Mouse (Mus musculus): Measurements from ENCODE around the gene 1700069L16Rik. TPM values are rescaled to one million over a fixed set of nuclear protein-coding genes. Genes with fewer than 3 reads are reported as not detected.

The 1700069L16Rik gene
- polyA plus RNA-seq, 1 experiment from 2014 or later, result not detected

- WGBS, result 75% methylated on average over 3 of the region's 3 CpGs
- no peak overlapping the region for H3K4me2 ChIP-seq (ENCODE audit: low read length)
- no peaks in the 10 kb centered on the region for H3K4me1 ChIP-seq (ENCODE audit: control insufficient read depth, insufficient read depth, low read length)
- H3K36me3 ChIP-seq (ENCODE audit: control insufficient read depth, insufficient read depth, low read length), result no peaks in the 10 kb centered on the region
- no peak overlapping the region for H3K27ac ChIP-seq (ENCODE audit: low read depth, low read length)
- no peak for ATAC-seq
- no peak for DNase-seq (ENCODE audit: low spot score)
- no peak overlapping the region for H3K9ac ChIP-seq (ENCODE audit: low read length)
- H3K4me3 ChIP-seq (ENCODE audit: low read depth, low read length), result no peak overlapping the region
- H3K27me3 ChIP-seq (replicated peaks; ENCODE audit: control insufficient read depth, insufficient read depth, low read length), result no peaks in the 10 kb centered on the region
- H3K9me3 ChIP-seq (replicated peaks; ENCODE audit: control insufficient read depth, low read length), result no peaks in the 10 kb centered on the region
Measured at GRCm38 (mm10) chr5:113682472-113682871, 42.1 kb downstream of the 1700069L16Rik start.

- ATAC-seq, result no peak
- 82% methylated on average over 14 of the region's 14 CpGs for WGBS
Measured at GRCm38 (mm10) chr5:113681219-113681618, 43.4 kb downstream of the 1700069L16Rik start.

GRCm38 (mm10) chr5:113679509-113679908 lies 45.1 kb downstream of the 1700069L16Rik start:
- no peak for ATAC-seq
- Histone ChIP-seq H3K4me2 (ENCODE audit: low read length) (no peak overlapping the region), H3K4me1 (ENCODE audit: control insufficient read depth, insufficient read depth, low read length) (no peaks in the 10 kb centered on the region), H3K9ac (ENCODE audit: low read length) (no peak overlapping the region), H3K27me3 (replicated peaks; ENCODE audit: control insufficient read depth, insufficient read depth, low read length) (no peaks in the 10 kb centered on the region), H3K4me3 (ENCODE audit: low read depth, low read length) (no peak overlapping the region), H3K27ac (ENCODE audit: low read depth, low read length) (no peak overlapping the region), H3K9me3 (replicated peaks; ENCODE audit: control insufficient read depth, low read length) (no peaks in the 10 kb centered on the region), H3K36me3 (ENCODE audit: control insufficient read depth, insufficient read depth, low read length) (no peaks in the 10 kb centered on the region)
- WGBS, result 92% methylated on average over 4 of the region's 4 CpGs
- DNase-seq (ENCODE audit: low spot score), result no peak

More at GRCm38 (mm10) chr5:113681219-113681618, 43.4 kb downstream of the 1700069L16Rik start:
- Histone ChIP-seq H3K27ac (ENCODE audit: low read depth, low read length) (no peak overlapping the region), H3K27me3 (replicated peaks; ENCODE audit: control insufficient read depth, insufficient read depth, low read length) (no peaks in the 10 kb centered on the region), H3K9me3 (replicated peaks; ENCODE audit: control insufficient read depth, low read length) (no peaks in the 10 kb centered on the region), H3K4me3 (ENCODE audit: low read depth, low read length) (no peak overlapping the region), H3K9ac (ENCODE audit: low read length) (no peak overlapping the region), H3K4me2 (ENCODE audit: low read length) (no peak overlapping the region), H3K36me3 (ENCODE audit: control insufficient read depth, insufficient read depth, low read length) (no peaks in the 10 kb centered on the region), H3K4me1 (ENCODE audit: control insufficient read depth, insufficient read depth, low read length) (no peaks in the 10 kb centered on the region)
- DNase-seq (ENCODE audit: low spot score), result no peak

- H3K4me1 ChIP-seq (ENCODE audit: control insufficient read depth, insufficient read depth, low read length), result no peaks in the 10 kb centered on the region
- H3K36me3 ChIP-seq (ENCODE audit: control insufficient read depth, insufficient read depth, low read length), result no peaks in the 10 kb centered on the region
- no peak overlapping the region for H3K9ac ChIP-seq (ENCODE audit: low read length)
- H3K27me3 ChIP-seq (replicated peaks; ENCODE audit: control insufficient read depth, insufficient read depth, low read length), result no peaks in the 10 kb centered on the region
- no peak overlapping the region for H3K4me3 ChIP-seq (ENCODE audit: low read depth, low read length)
- no peak overlapping the region for H3K4me2 ChIP-seq (ENCODE audit: low read length)
- H3K27ac ChIP-seq (ENCODE audit: low read depth, low read length), result no peak overlapping the region
- WGBS, result 64% methylated on average over 10 of the region's 10 CpGs
- DNase-seq (ENCODE audit: low spot score) (no peak), ATAC-seq (no peak)
- no peaks in the 10 kb centered on the region for H3K9me3 ChIP-seq (replicated peaks; ENCODE audit: control insufficient read depth, low read length)
Measured at GRCm38 (mm10) chr5:113678743-113679452, 45.7 kb downstream of the 1700069L16Rik start.

GRCm38 (mm10) chr5:113677541-113677940 lies 47.0 kb downstream of the 1700069L16Rik start:
- no peaks in the 10 kb centered on the region for H3K9me3 ChIP-seq (replicated peaks; ENCODE audit: control insufficient read depth, low read length)
- H3K9ac ChIP-seq (ENCODE audit: low read length), result no peak overlapping the region
- H3K27ac ChIP-seq (ENCODE audit: low read depth, low read length), result no peak overlapping the region
- no peak overlapping the region for H3K4me3 ChIP-seq (ENCODE audit: low read depth, low read length)
- DNase-seq (ENCODE audit: low spot score) (no peak), ATAC-seq (no peak)
- no peaks in the 10 kb centered on the region for H3K4me1 ChIP-seq (ENCODE audit: control insufficient read depth, insufficient read depth, low read length)
- no peaks in the 10 kb centered on the region for H3K36me3 ChIP-seq (ENCODE audit: control insufficient read depth, insufficient read depth, low read length)
- no peaks in the 10 kb centered on the region for H3K27me3 ChIP-seq (replicated peaks; ENCODE audit: control insufficient read depth, insufficient read depth, low read length)
- 89% methylated on average over 5 of the region's 7 CpGs for WGBS
- H3K4me2 ChIP-seq (ENCODE audit: low read length), result no peak overlapping the region

- 71% methylated on average over 7 of the region's 7 CpGs for WGBS
- DNase-seq (ENCODE audit: low spot score) (no peak), ATAC-seq (no peak)
- no peaks in the 10 kb centered on the region for H3K27me3 ChIP-seq (replicated peaks; ENCODE audit: control insufficient read depth, insufficient read depth, low read length)
- H3K36me3 ChIP-seq (ENCODE audit: control insufficient read depth, insufficient read depth, low read length), result no peaks in the 10 kb centered on the region
- H3K9me3 ChIP-seq (replicated peaks; ENCODE audit: control insufficient read depth, low read length), result no peaks in the 10 kb centered on the region
- H3K4me1 ChIP-seq (ENCODE audit: control insufficient read depth, insufficient read depth, low read length), result no peaks in the 10 kb centered on the region
- no peak overlapping the region for H3K9ac ChIP-seq (ENCODE audit: low read length)
- no peak overlapping the region for H3K4me2 ChIP-seq (ENCODE audit: low read length)
- no peak overlapping the region for H3K4me3 ChIP-seq (ENCODE audit: low read depth, low read length)
- no peak overlapping the region for H3K27ac ChIP-seq (ENCODE audit: low read depth, low read length)
Measured at GRCm38 (mm10) chr5:113674851-113675250, 49.7 kb downstream of the 1700069L16Rik start.

- no peak overlapping the region for H3K4me3 ChIP-seq (ENCODE audit: low read depth, low read length)
- WGBS, result 91% methylated on average over 7 of the region's 7 CpGs
- no peak overlapping the region for H3K4me2 ChIP-seq (ENCODE audit: low read length)
- H3K9ac ChIP-seq (ENCODE audit: low read length), result no peak overlapping the region
- H3K27me3 ChIP-seq (replicated peaks; ENCODE audit: control insufficient read depth, insufficient read depth, low read length), result no peaks in the 10 kb centered on the region
- H3K27ac ChIP-seq (ENCODE audit: low read depth, low read length), result no peak overlapping the region
- H3K4me1 ChIP-seq (ENCODE audit: control insufficient read depth, insufficient read depth, low read length), result no peaks in the 10 kb centered on the region
- ATAC-seq, result no peak
- no peaks in the 10 kb centered on the region for H3K36me3 ChIP-seq (ENCODE audit: control insufficient read depth, insufficient read depth, low read length)
- no peaks in the 10 kb centered on the region; the same call in 1 of the 2 replicates for H3K9me3 ChIP-seq (replicated peaks; ENCODE audit: control insufficient read depth, low read length)
- no peak for DNase-seq (ENCODE audit: low spot score)
Measured at GRCm38 (mm10) chr5:113672456-113672855, 52.1 kb downstream of the 1700069L16Rik start.

- Histone ChIP-seq H3K9me3 (replicated peaks; ENCODE audit: control insufficient read depth, low read length) (no peaks in the 10 kb centered on the region; the same call in 1 of the 2 replicates), H3K4me3 (ENCODE audit: low read depth, low read length) (no peak overlapping the region), H3K36me3 (ENCODE audit: control insufficient read depth, insufficient read depth, low read length) (no peaks in the 10 kb centered on the region), H3K9ac (ENCODE audit: low read length) (no peak overlapping the region), H3K4me2 (ENCODE audit: low read length) (no peak overlapping the region), H3K27me3 (replicated peaks; ENCODE audit: control insufficient read depth, insufficient read depth, low read length) (no peaks in the 10 kb centered on the region), H3K27ac (ENCODE audit: low read depth, low read length) (no peak overlapping the region), H3K4me1 (ENCODE audit: control insufficient read depth, insufficient read depth, low read length) (no peaks in the 10 kb centered on the region)
- 84% methylated on average over 6 of the region's 6 CpGs for WGBS
- no peak for ATAC-seq
- no peak for DNase-seq (ENCODE audit: low spot score)
Measured at GRCm38 (mm10) chr5:113670597-113670996, 54.0 kb downstream of the 1700069L16Rik start.

- Histone ChIP-seq H3K9me3 (replicated peaks; ENCODE audit: control insufficient read depth, low read length) (no peaks in the 10 kb centered on the region; the same call in 1 of the 2 replicates), H3K27me3 (replicated peaks; ENCODE audit: control insufficient read depth, insufficient read depth, low read length) (no peaks in the 10 kb centered on the region), H3K4me1 (ENCODE audit: control insufficient read depth, insufficient read depth, low read length) (no peaks in the 10 kb centered on the region), H3K27ac (ENCODE audit: low read depth, low read length) (no peak overlapping the region), H3K36me3 (ENCODE audit: control insufficient read depth, insufficient read depth, low read length) (no peaks in the 10 kb centered on the region), H3K9ac (ENCODE audit: low read length) (no peak overlapping the region), H3K4me3 (ENCODE audit: low read depth, low read length) (no peak overlapping the region), H3K4me2 (ENCODE audit: low read length) (no peak overlapping the region)
- no peak for DNase-seq (ENCODE audit: low spot score)
- WGBS, result 67% methylated on average over 3 of the region's 3 CpGs
- ATAC-seq, result no peak
Measured at GRCm38 (mm10) chr5:113670110-113670509, 54.5 kb downstream of the 1700069L16Rik start.
